Mouse (Mus musculus): ENCODE measurements around the gene Afap1l2. TPM values are rescaled to one million over a fixed set of nuclear protein-coding genes. Genes with fewer than 3 reads are reported as not detected.

Gene Afap1l2
- polyA plus RNA-seq, 1 experiment from 2014 or later, result 12.0 TPM

Other genes starting within 250 kb of the Afap1l2 start
- gene Ccdc186, start 186.0 kb downstream of the Afap1l2 start, polyA plus RNA-seq (2015; fragmentation: Nextera tagmentation; extraction: Ambion mirVana), result 27.4 and 29.9 TPM in 2 replicates
- gene Tdrd1, start 182.0 kb downstream of the Afap1l2 start, polyA plus RNA-seq (2015; fragmentation: Nextera tagmentation; extraction: Ambion mirVana), result 3.3 and 3.5 TPM in 2 replicates
- gene Vwa2, start 134.0 kb downstream of the Afap1l2 start, polyA plus RNA-seq (2015; fragmentation: Nextera tagmentation; extraction: Ambion mirVana), result 4.3 and 4.8 TPM in 2 replicates

Data from limb, embryonic 15.5 days (tissue).